Mouse (Mus musculus) thymus, adult 2 months (tissue): ENCODE results near the gene Thy1.

Source experiments
- CTCF ChIP-seq: fragments of 200-500 bp; IDR thresholded peaks from 2 replicates; pipeline ENCODE4 v1.5.1; 2012; ENCODE audit warnings: mild to moderate bottlenecking, control low read depth, low read length, moderate library complexity, borderline replicate concordance; ENCODE audit not compliant: control insufficient read depth, poor library complexity, insufficient read depth; ENCODE audit errors: extremely low read depth
- POLR2A ChIP-seq: fragments of 200-500 bp; IDR thresholded peaks from 2 replicates; pipeline ENCODE4 v1.6.1; 2012; ENCODE audit warnings: mild to moderate bottlenecking, low read length, control low read depth, moderate library complexity; ENCODE audit not compliant: control insufficient read depth, poor library complexity, insufficient read depth; ENCODE audit errors: extremely low read depth

DNA sequence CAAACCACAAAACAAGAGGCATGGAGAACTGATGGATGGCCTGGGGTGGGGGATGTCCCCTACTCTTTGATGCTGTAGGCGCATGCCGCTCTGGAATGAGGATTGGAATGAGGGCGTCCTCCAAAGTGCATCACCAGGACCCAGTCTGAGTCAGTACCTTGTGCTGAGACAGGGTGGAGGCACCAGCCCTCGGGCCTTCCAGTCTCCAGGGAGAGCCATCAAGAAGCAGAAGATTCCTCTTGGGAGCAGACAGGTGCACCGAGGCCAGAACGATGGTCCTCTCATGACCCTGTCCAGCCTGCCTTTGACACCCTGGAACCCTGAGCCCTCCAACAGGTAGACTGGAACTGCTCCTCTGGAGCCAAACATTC is 24.8 kb downstream of the Thy1 start:
- TF ChIP-seq POLR2A (no peak), CTCF (no peak)
